Mouse (Mus musculus) lung, embryonic 16.5 days (tissue): ENCODE measurements around the gene Tnnt2. TPM values are rescaled to one million over a fixed set of nuclear protein-coding genes. Genes with fewer than 3 reads are reported as not detected.

Experiments used
- ATAC-seq: fragments of 200-750 bp; cut with Nextera tagmentation; 2 replicates; pipeline ENCODE4 v1.8.0; 2017; ENCODE audit warnings: low read depth, mild to moderate bottlenecking, moderate library complexity
- H3K27ac ChIP-seq: fragments of 300-500 bp; sonication (generic); 2 replicates; pipeline ENCODE4 v1.5.1; 2014; ENCODE audit warnings: mild to moderate bottlenecking, control low read depth, low read length
- H3K27me3 ChIP-seq: fragments of 300-500 bp; sonication (generic); 2 replicates; pipeline ENCODE4 v1.6.1; 2014; ENCODE audit warnings: low read depth, low read length, mixed read lengths; ENCODE audit not compliant: control insufficient read depth, insufficient read depth
- H3K36me3 ChIP-seq: fragments of 300-500 bp; sonication (generic); 2 replicates; pipeline ENCODE4 v1.6.1; 2014; ENCODE audit warnings: low read length; ENCODE audit not compliant: control insufficient read depth, insufficient read depth
- H3K4me1 ChIP-seq: fragments of 300-500 bp; sonication (generic); replicated peaks from 2 replicates; pipeline ENCODE4 v1.6.1; 2014; ENCODE audit warnings: low read length, mixed read lengths; ENCODE audit not compliant: control insufficient read depth, insufficient read depth
- H3K4me2 ChIP-seq: fragments of 300-500 bp; sonication (generic); 2 replicates; pipeline ENCODE4 v1.6.1; 2014; ENCODE audit warnings: low read depth, low read length, control low read depth
- H3K4me3 ChIP-seq: fragments of 300-500 bp; sonication (generic); 2 replicates; pipeline ENCODE4 v1.5.1; 2014; ENCODE audit warnings: mild to moderate bottlenecking, low read length, control low read depth
- H3K9ac ChIP-seq: fragments of 300-500 bp; sonication (generic); 2 replicates; pipeline ENCODE4 v1.6.1; 2014; ENCODE audit warnings: low read length, control low read depth
- H3K9me3 ChIP-seq: fragments of 300-500 bp; sonication (generic); 2 replicates; pipeline ENCODE4 v1.6.1; 2016; ENCODE audit warnings: low read length; ENCODE audit not compliant: control insufficient read depth
- WGBS: fragments of 180-500 bp; shearing (Covaris S2); extraction: QIAGEN DNeasy Blood & Tissue Kit; methylation state at CpG from one replicate; pipeline ENCODE4 v1.1.7; 2014; 5-methylcytosine and 5-hydroxymethylcytosine counted together
- polyA plus RNA-seq: library from polyadenylated mRNA; unstranded; fragments of >200 nt; fragmentation: Nextera tagmentation; extraction: Ambion mirVana; gene quantifications from 2 replicates; pipeline ENCODE4 v1.2.1, GENCODE M21; 2015

Tnnt2 gene
- 130 and 158 TPM in 2 replicates for polyA plus RNA-seq

DNA sequence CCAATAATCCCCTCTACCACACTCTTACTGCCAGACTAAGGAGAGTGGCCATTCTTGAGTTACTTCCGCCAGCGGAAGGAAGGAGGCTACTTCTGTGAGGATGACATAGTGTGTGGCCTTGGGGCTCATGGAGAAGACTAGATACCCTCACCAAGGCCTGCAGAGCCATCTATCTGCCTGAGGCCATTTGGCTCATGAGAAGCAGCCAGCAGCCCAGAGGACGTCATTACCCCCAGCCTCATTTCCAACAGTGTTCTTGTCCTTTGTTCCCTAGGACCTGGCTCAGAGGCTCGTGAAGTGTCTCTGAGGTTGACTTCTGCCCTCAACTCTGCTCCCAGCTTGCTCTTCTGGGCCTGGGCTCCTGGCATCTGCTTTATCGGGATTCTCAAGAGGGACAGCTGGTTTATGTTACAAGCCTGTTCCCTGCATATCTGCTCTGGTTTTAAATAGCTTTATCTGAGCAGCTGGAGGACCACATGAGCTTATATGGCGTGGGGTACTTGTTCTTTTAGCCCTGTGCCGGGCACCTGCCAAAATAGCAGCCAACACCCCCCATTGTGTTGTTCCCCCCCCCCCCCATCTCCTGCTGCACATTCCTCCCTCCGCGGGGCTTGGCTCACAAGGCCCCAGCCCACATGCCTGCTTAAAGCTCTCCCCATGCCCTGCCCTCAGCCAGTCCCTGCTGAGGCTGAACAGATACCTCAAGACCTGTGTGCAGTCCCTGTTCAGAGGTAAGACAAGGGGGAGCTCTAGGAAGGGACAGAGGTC is at the start of gene Tnnt2:
Gene Tnnt2 (plus strand): TSS at position 639 of the 768 bp plus-strand sequence.
- Histone ChIP-seq H3K9ac (no peak within 1 kb of the TSS), H3K36me3 (no peaks in the 10 kb centered on the region), H3K4me2 (no peak within 1 kb of the TSS), H3K4me1 (peaks cover 6% of the 10 kb centered on the region; the same call in 1 of the 2 replicates), H3K27ac (no peak within 1 kb of the TSS), H3K27me3 (no peaks in the 10 kb centered on the region), H3K4me3 (no peak within 1 kb of the TSS), H3K9me3 (no peaks in the 10 kb centered on the region)
- peak; percentile 69 for ATAC-seq
- 28% methylated on average over 9 of the region's 9 CpGs for WGBS

DNA sequence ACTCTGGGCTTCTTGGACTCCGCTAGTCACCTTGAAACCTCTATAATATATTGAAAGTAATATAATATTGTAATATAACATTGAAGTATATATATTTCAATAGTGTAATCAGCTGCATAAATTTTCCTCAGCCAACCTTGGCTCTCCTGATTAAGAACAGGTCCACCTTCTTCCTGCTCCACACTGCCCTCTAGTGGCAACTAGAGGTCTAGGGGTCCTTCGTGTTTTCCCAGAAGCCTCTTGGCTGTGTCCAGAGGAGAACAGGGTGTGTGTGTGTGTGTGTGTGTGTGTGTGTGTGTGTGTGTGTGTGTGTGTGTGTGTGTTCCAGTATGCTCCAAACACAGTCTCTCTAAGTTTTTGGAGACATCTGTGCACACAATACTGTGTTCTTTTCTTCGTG is 48.4 kb upstream of the Tnnt2 start:
- ATAC-seq: peak; percentile 44; the same call in 1 of the 2 replicates
- H3K4me1 ChIP-seq: no peaks in the 10 kb centered on the region; the same call in 1 of the 2 replicates
- H3K36me3 ChIP-seq: no peaks in the 10 kb centered on the region
- H3K9ac ChIP-seq: no peak overlapping the region
- H3K4me3 ChIP-seq: no peak overlapping the region
- 53% methylated on average over 3 of the region's 3 CpGs for WGBS
- no peaks in the 10 kb centered on the region for H3K27me3 ChIP-seq
- H3K9me3 ChIP-seq: no peaks in the 10 kb centered on the region
- no peak overlapping the region for H3K27ac ChIP-seq
- H3K4me2 ChIP-seq: no peak overlapping the region

DNA sequence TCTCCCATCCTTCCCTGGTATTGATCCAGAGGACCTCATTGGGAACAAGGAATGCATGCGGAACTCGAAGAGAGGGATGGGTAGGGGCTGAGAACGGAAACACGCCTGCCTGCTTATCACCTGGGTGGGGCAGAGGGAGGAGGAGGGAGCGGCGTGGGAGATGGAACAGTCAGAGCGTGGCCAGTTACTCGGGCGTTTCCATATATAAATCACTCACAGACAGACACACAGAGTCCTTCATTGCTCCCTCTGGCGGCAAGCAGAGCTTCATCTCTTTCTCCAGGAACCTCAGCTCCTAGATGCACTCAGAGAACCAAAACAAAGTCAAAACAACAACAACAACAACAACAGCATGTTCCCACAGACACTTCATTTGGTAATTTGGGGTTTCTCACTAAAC is 47.4 kb upstream of the Tnnt2 start:
- Histone ChIP-seq H3K4me1 (peaks cover 5% of the 10 kb centered on the region), H3K9me3 (no peaks in the 10 kb centered on the region), H3K27me3 (no peaks in the 10 kb centered on the region), H3K36me3 (no peaks in the 10 kb centered on the region), H3K9ac (no peak overlapping the region), H3K27ac (no peak overlapping the region), H3K4me3 (no peak overlapping the region), H3K4me2 (peak overlapping the region; percentile 23; the same call in 1 of the 2 replicates)
- ATAC-seq: no peak; the same call in 1 of the 2 replicates
- 15% methylated on average over 10 of the region's 10 CpGs for WGBS

DNA sequence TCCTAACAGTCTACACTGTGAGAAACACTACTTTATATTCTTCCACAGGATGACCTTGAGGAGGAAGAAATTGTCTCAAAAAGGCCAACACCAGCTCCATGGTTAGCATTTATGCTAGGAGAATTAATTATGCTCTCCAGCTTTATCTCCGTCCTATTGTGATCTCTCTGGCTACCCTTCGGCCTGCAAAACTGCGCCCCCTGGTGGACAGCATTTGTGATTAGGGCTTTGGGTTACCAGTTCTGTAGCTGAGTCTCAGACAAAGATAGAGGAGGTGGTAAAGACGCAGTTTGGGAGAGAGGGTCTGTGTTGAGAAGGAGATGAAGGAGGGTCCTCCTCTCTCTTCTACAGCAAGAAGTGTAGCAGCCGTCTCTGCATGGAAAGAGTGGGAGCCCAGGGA is 46.3 kb upstream of the Tnnt2 start:
- Histone ChIP-seq H3K9me3 (no peaks in the 10 kb centered on the region), H3K27me3 (no peaks in the 10 kb centered on the region), H3K4me2 (no peak overlapping the region), H3K27ac (no peak overlapping the region), H3K36me3 (no peaks in the 10 kb centered on the region), H3K4me1 (peaks cover 17% of the 10 kb centered on the region), H3K4me3 (no peak overlapping the region), H3K9ac (no peak overlapping the region)
- no peak for ATAC-seq
- WGBS: 8% methylated on average over 5 of the region's 5 CpGs

DNA sequence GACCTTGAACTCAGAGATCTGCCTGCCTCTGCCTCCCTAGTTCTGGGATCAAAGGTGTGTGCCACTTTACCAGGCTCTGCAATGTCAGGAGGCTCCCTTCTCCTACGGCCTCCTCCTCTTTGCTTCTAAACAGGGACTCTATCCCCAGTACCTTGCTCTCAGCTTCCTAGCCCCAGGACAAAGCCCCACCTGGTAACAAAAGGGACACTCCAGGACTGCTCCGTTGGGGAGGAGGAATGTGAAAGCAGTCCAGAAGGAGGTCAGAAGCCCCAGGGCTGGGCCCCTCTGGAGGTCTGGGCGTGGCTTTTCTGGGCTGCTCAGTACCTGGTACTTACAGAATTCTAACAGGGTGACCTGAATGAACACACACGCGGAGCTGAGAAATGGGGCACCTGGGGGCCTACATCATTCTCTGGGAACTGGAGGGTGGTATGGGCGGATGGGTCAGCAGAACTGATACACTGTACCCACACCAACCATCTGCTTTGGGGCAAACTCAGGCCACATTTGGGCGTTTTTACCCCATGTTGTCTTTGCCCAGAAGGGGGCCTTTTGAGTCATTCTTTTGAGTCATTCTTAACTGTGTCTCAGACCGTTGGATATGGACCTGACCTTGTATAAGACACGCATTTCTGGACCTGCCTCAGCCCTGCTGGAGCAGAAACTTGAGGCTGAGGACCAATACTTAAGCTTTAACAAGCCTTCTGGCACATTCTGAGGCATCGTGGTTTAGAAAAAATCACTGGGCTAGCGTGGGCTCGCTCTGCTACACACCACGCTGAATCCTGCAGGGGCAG is 43.8 kb upstream of the Tnnt2 start:
- no peak overlapping the region for H3K9ac ChIP-seq
- H3K4me1 ChIP-seq: peaks cover 17% of the 10 kb centered on the region
- H3K27me3 ChIP-seq: no peaks in the 10 kb centered on the region
- H3K9me3 ChIP-seq: no peaks in the 10 kb centered on the region
- no peak for ATAC-seq
- 72% methylated on average over 13 of the region's 13 CpGs for WGBS
- no peaks in the 10 kb centered on the region for H3K36me3 ChIP-seq
- no peak overlapping the region for H3K4me2 ChIP-seq
- no peak overlapping the region for H3K27ac ChIP-seq
- H3K4me3 ChIP-seq: no peak overlapping the region

DNA sequence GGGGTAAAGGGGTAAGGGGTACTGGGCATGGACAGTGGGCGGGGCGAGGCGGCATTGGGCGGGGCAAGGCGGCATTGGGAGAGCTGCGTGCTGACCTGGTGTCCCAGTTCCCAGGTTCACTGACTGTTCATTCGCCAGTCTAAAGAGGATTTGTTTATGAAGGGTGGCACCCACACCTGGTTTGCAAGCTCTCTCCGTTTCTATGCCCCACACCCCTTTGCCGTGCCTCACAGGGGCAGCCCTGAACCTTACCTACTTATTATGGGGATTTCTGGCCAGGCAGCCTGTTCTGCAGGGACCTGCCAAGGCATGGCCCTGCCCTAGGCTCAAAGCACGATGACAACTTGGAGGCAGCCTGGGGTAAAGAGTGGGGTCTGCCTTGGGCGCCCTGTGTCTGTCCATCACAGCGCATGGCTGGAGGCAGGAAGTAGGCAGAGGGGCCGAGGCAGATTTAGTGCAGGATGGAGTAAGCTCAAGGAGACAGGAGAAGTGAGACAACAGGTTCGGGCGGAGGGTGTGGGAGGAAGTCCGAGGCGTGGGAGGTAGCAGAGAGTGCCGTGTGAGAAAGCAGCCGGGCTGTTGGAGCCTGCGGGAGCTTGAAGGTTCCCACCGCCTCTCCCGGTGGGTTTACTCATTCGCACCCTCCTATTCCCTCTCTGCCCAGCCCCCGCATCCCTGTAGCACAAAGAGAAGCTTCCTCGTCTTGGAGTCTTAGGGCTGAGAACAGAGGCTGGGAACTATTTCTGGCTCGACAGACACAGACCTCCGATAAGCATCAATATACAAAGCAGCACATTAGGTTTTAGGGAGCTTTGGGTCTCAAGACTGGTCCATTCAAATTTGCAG is 42.6 kb upstream of the Tnnt2 start:
- Histone ChIP-seq H3K27ac (peak overlapping the region; percentile 65), H3K4me1 (peaks cover 17% of the 10 kb centered on the region), H3K9ac (peak overlapping the region; percentile 57), H3K4me3 (peak overlapping the region; percentile 33), H3K36me3 (no peaks in the 10 kb centered on the region), H3K4me2 (peak overlapping the region; percentile 61), H3K9me3 (no peaks in the 10 kb centered on the region), H3K27me3 (no peaks in the 10 kb centered on the region)
- ATAC-seq: peak; percentile 56
- WGBS: 13% methylated on average over 27 of the region's 27 CpGs

DNA sequence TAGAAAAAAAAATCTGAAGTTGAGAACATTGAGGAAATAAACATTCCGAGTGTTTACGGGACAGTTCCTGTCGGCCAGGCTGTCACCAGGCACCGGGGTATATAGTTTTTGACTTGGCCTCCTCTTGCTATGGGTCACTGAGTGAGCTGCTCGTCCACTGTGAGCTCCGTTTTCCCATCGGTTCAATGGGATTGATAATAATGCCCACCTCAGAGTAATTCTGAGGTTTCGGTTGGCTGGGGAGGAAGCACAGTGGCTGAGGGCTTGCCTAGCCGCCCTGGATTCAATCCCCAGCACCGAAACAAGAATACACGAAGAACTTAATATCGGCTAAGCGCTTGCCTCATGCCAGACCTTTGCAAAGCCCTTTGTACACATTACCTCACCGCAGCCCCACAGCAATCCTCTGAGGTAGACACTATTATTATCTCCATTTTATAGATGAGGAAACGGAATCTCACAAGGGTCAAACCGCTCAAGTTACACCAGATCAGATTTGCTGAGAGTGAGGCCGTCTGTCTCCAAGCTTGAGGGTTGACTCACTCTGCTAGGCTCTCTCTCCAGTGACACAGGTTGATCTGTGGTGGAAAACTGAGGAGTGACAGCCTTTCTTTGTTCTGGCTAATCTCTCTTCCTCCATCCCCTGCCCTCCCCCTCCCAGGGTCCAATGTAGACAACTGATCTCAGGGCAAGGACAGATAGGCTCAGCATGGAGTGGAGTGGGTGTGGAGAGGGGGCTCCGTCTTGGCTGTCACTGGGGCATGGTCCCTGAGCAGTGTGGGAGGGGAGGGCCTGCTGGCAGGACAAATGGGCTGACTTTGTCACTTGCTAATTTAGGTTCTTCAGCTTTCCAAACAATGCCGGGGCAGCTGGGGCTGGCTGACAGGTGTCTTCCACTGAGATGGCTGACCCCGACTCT is 41.7 kb upstream of the Tnnt2 start:
- peaks cover 17% of the 10 kb centered on the region for H3K4me1 ChIP-seq

DNA sequence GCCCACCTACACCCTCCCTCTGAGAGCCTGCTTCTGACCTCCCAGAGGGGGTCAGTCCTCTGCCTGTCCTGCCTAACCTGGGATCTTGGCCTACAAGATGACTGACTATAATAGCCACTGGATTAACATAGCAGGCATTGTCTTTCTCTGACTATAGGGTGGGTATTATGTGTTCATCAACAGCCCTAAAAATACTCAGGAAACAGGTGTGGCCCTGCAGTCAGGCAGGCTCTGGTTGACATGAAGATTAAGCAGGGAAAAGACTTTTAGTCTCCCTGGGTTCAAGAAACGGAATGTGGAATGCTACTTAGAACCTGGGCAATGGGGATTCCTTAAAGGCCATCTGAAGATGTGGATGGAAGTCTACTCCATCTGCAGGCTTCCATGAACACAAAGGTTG is 37.7 kb upstream of the Tnnt2 start:
- H3K27ac ChIP-seq: no peak overlapping the region
- no peak overlapping the region for H3K9ac ChIP-seq
- H3K36me3 ChIP-seq: no peaks in the 10 kb centered on the region
- WGBS: 71% methylated on average over 1 of the region's 1 CpGs
- H3K4me2 ChIP-seq: no peak overlapping the region
- H3K4me3 ChIP-seq: no peak overlapping the region
- no peak for ATAC-seq
- peaks cover 26% of the 10 kb centered on the region for H3K4me1 ChIP-seq
- H3K9me3 ChIP-seq: no peaks in the 10 kb centered on the region
- no peaks in the 10 kb centered on the region for H3K27me3 ChIP-seq

More for the DNA sequence above, 41.7 kb upstream of the Tnnt2 start:
- peak overlapping the region; percentile 73 for H3K27ac ChIP-seq
- peak overlapping the region; percentile 29 for H3K9ac ChIP-seq
- peak overlapping the region; percentile 33 for H3K4me3 ChIP-seq
- WGBS: 14% methylated on average over 20 of the region's 20 CpGs
- ATAC-seq: peak; percentile 26
- peak overlapping the region; percentile 61 for H3K4me2 ChIP-seq
- H3K36me3 ChIP-seq: no peaks in the 10 kb centered on the region
- no peaks in the 10 kb centered on the region for H3K27me3 ChIP-seq
- H3K9me3 ChIP-seq: no peaks in the 10 kb centered on the region
